Mouse (Mus musculus) midbrain, embryonic 14.5 days (tissue): ENCODE results near the gene Plac8. TPM values are rescaled to one million over a fixed set of nuclear protein-coding genes. Genes with fewer than 3 reads are reported as not detected.

Source experiments
- ATAC-seq: fragments of 200-750 bp; cut with Nextera tagmentation; 2 replicates; pipeline ENCODE4 v1.8.0; 2017; ENCODE audit warnings: moderate number of reproducible peaks, moderate library complexity; ENCODE audit not compliant: low FRiP score, low TSS enrichment
- DNase-seq: peaks from one replicate; pipeline ENCODE4 v3.0.0-alpha.2; 2015
- H3K27ac ChIP-seq: fragments of 300-500 bp; sonication (generic); replicated peaks from 2 replicates; pipeline ENCODE4 v1.5.1; 2014; ENCODE audit warnings: mild to moderate bottlenecking, low read depth, low read length, moderate library complexity
- H3K27me3 ChIP-seq: fragments of 300-500 bp; sonication (generic); 2 replicates; pipeline ENCODE4 v1.6.1; 2014; ENCODE audit warnings: low read length, control low read depth, mixed read lengths; ENCODE audit not compliant: control insufficient read depth, insufficient read depth
- H3K36me3 ChIP-seq: fragments of 300-500 bp; sonication (generic); 2 replicates; pipeline ENCODE4 v1.6.1; 2014; ENCODE audit warnings: low read length, control low read depth; ENCODE audit not compliant: control insufficient read depth, insufficient read depth
- H3K4me1 ChIP-seq: fragments of 300-500 bp; sonication (generic); 2 replicates; pipeline ENCODE4 v1.6.1; 2014; ENCODE audit warnings: mild to moderate bottlenecking, antibody characterized with exemption, low read length, control low read depth; ENCODE audit not compliant: control insufficient read depth, insufficient read depth
- H3K4me2 ChIP-seq: fragments of 300-500 bp; sonication (generic); 2 replicates; pipeline ENCODE4 v1.6.1; 2014; ENCODE audit warnings: mild to moderate bottlenecking, low read length, moderate library complexity
- H3K4me3 ChIP-seq: fragments of 300-500 bp; sonication (generic); replicated peaks from 2 replicates; pipeline ENCODE4 v1.5.1; 2014; ENCODE audit warnings: low read depth, low read length
- H3K9ac ChIP-seq: fragments of 300-500 bp; sonication (generic); replicated peaks from 2 replicates; pipeline ENCODE4 v1.6.1; 2014; ENCODE audit warnings: mild to moderate bottlenecking, low read length, moderate library complexity
- H3K9me3 ChIP-seq: fragments of 300-500 bp; sonication (generic); 2 replicates; pipeline ENCODE4 v1.6.1; 2016; ENCODE audit warnings: low read length, control low read depth, mixed read lengths; ENCODE audit not compliant: control insufficient read depth
- whole genome bisulfite sequencing: fragments of 180-500 bp; shearing (Covaris S2); extraction: QIAGEN DNeasy Blood & Tissue Kit; methylation state at CpG from one replicate; pipeline ENCODE4 v1.1.7; 2014; 5-methylcytosine and 5-hydroxymethylcytosine counted together
- polyA plus RNA-seq: library from polyadenylated mRNA; unstranded; fragments of >200 nt; fragmentation: Nextera tagmentation; extraction: Ambion mirVana; gene quantifications from 2 replicates; pipeline ENCODE4 v1.2.1, GENCODE M21; 2014

Plac8 gene
- polyA plus RNA-seq, 1 experiment from 2014 or later, result 3.2 TPM

GRCm38 (mm10) chr5:100557019-100557418, 15.0 kb downstream of the Plac8 start:
- no peak overlapping the region for H3K4me2 ChIP-seq
- no peak overlapping the region for H3K27ac ChIP-seq
- no peak for DNase-seq
- WGBS, result 88% methylated on average over 14 of the region's 14 CpGs
- no peaks in the 10 kb centered on the region for H3K4me1 ChIP-seq
- no peaks in the 10 kb centered on the region for H3K36me3 ChIP-seq
- no peak for ATAC-seq
- H3K9ac ChIP-seq, result no peak overlapping the region
- no peaks in the 10 kb centered on the region for H3K9me3 ChIP-seq
- no peak overlapping the region for H3K4me3 ChIP-seq
- H3K27me3 ChIP-seq, result no peaks in the 10 kb centered on the region

GRCm38 (mm10) chr5:100553426-100553825, 18.6 kb downstream of the Plac8 start:
- 61% methylated on average over 8 of the region's 8 CpGs for WGBS
- no peaks in the 10 kb centered on the region for H3K9me3 ChIP-seq
- H3K27ac ChIP-seq, result no peak overlapping the region
- ATAC-seq (no peak), DNase-seq (no peak)
- H3K36me3 ChIP-seq, result peaks cover 11% of the 10 kb centered on the region
- no peaks in the 10 kb centered on the region for H3K4me1 ChIP-seq
- no peak overlapping the region for H3K9ac ChIP-seq
- no peak overlapping the region for H3K4me2 ChIP-seq
- H3K27me3 ChIP-seq, result no peaks in the 10 kb centered on the region
- H3K4me3 ChIP-seq, result no peak overlapping the region

- DNase-seq (no peak), ATAC-seq (no peak)
- H3K4me1 ChIP-seq, result no peaks in the 10 kb centered on the region
- no peak overlapping the region for H3K4me3 ChIP-seq
- no peak overlapping the region for H3K4me2 ChIP-seq
- no peak overlapping the region for H3K27ac ChIP-seq
- H3K27me3 ChIP-seq, result no peaks in the 10 kb centered on the region
- H3K9me3 ChIP-seq, result no peaks in the 10 kb centered on the region
- no peak overlapping the region for H3K9ac ChIP-seq
- peaks cover 25% of the 10 kb centered on the region for H3K36me3 ChIP-seq
- 73% methylated on average over 2 of the region's 2 CpGs for WGBS
Observed at GRCm38 (mm10) chr5:100551952-100552351, 20.1 kb downstream of the Plac8 start.

- H3K4me1 ChIP-seq, result no peaks in the 10 kb centered on the region
- no peak for ATAC-seq
- DNase-seq, result no peak
- H3K9ac ChIP-seq, result no peak overlapping the region
- H3K4me2 ChIP-seq, result no peak overlapping the region
- H3K9me3 ChIP-seq, result no peaks in the 10 kb centered on the region
- H3K27me3 ChIP-seq, result no peaks in the 10 kb centered on the region
- H3K36me3 ChIP-seq, result peaks cover 42% of the 10 kb centered on the region
- H3K4me3 ChIP-seq, result no peak overlapping the region
- H3K27ac ChIP-seq, result no peak overlapping the region
- WGBS, result 100% methylated on average over 1 of the region's 1 CpGs
Observed at GRCm38 (mm10) chr5:100550151-100550550, 21.9 kb downstream of the Plac8 start.

GRCm38 (mm10) chr5:100549311-100549710, 22.7 kb downstream of the Plac8 start:
- no peak overlapping the region for H3K27ac ChIP-seq
- peaks cover 51% of the 10 kb centered on the region for H3K36me3 ChIP-seq
- no peaks in the 10 kb centered on the region for H3K27me3 ChIP-seq
- ATAC-seq, result no peak
- no peaks in the 10 kb centered on the region for H3K9me3 ChIP-seq
- no peak overlapping the region for H3K4me2 ChIP-seq
- 96% methylated on average over 4 of the region's 4 CpGs for WGBS
- H3K4me1 ChIP-seq, result no peaks in the 10 kb centered on the region
- H3K9ac ChIP-seq, result no peak overlapping the region
- no peak overlapping the region for H3K4me3 ChIP-seq
- no peak for DNase-seq

- no peak overlapping the region for H3K27ac ChIP-seq
- peaks cover 62% of the 10 kb centered on the region for H3K36me3 ChIP-seq
- no peaks in the 10 kb centered on the region for H3K27me3 ChIP-seq
- no peaks in the 10 kb centered on the region for H3K4me1 ChIP-seq
- ATAC-seq (no peak), DNase-seq (no peak)
- H3K9ac ChIP-seq, result no peak overlapping the region
- H3K4me2 ChIP-seq, result no peak overlapping the region
- 96% methylated on average over 2 of the region's 2 CpGs for WGBS
- no peak overlapping the region for H3K4me3 ChIP-seq
- H3K9me3 ChIP-seq, result no peaks in the 10 kb centered on the region
Observed at GRCm38 (mm10) chr5:100548236-100548635, 23.8 kb downstream of the Plac8 start.

- DNase-seq (peak; percentile 19), ATAC-seq (no peak)
- Histone ChIP-seq H3K4me1 (no peaks in the 10 kb centered on the region), H3K9ac (no peak overlapping the region), H3K27ac (no peak overlapping the region), H3K4me3 (no peak overlapping the region), H3K9me3 (no peaks in the 10 kb centered on the region), H3K36me3 (peaks cover 79% of the 10 kb centered on the region), H3K27me3 (no peaks in the 10 kb centered on the region), H3K4me2 (no peak overlapping the region)
- 92% methylated on average over 6 of the region's 6 CpGs for WGBS
Observed at GRCm38 (mm10) chr5:100546294-100547080, 25.6 kb downstream of the Plac8 start.

GRCm38 (mm10) chr5:100536638-100537037, 35.4 kb downstream of the Plac8 start:
- H3K9me3 ChIP-seq, result no peaks in the 10 kb centered on the region
- no peaks in the 10 kb centered on the region for H3K4me1 ChIP-seq
- no peak overlapping the region for H3K27ac ChIP-seq
- peak; percentile 71 for DNase-seq
- peaks cover 72% of the 10 kb centered on the region for H3K36me3 ChIP-seq
- WGBS, result 91% methylated on average over 3 of the region's 3 CpGs
- H3K27me3 ChIP-seq, result no peaks in the 10 kb centered on the region
- no peak for ATAC-seq
- no peak overlapping the region for H3K9ac ChIP-seq
- H3K4me2 ChIP-seq, result no peak overlapping the region
- H3K4me3 ChIP-seq, result no peak overlapping the region

- H3K4me3 ChIP-seq, result no peak overlapping the region
- WGBS, result 88% methylated on average over 7 of the region's 7 CpGs
- H3K4me1 ChIP-seq, result no peaks in the 10 kb centered on the region
- no peak overlapping the region for H3K4me2 ChIP-seq
- DNase-seq (no peak), ATAC-seq (no peak)
- peaks cover 73% of the 10 kb centered on the region for H3K36me3 ChIP-seq
- no peak overlapping the region for H3K27ac ChIP-seq
- no peaks in the 10 kb centered on the region for H3K9me3 ChIP-seq
- H3K27me3 ChIP-seq, result no peaks in the 10 kb centered on the region
- no peak overlapping the region for H3K9ac ChIP-seq
Observed at GRCm38 (mm10) chr5:100535826-100536225, 36.2 kb downstream of the Plac8 start.
